Mouse (Mus musculus): ENCODE results near the gene Tifa. TPM values are rescaled to one million over a fixed set of nuclear protein-coding genes. Genes with fewer than 3 reads are reported as not detected.

The Tifa gene
- polyA plus RNA-seq, 1 experiment from 2014 or later = 27.4 TPM

Other genes with a start within 250 kb of the Tifa start
- 39.1 and 46.7 TPM in 2 replicates for gene Larp7, start 236.5 kb upstream of the Tifa start, polyA plus RNA-seq (2015; fragmentation: Nextera tagmentation; extraction: Ambion mirVana)
- 3.6 and 3.7 TPM in 2 replicates for gene Zgrf1, start 236.3 kb upstream of the Tifa start, polyA plus RNA-seq (2015; fragmentation: Nextera tagmentation; extraction: Ambion mirVana)
- not detected in 2 replicates for gene Neurog2, start 156.7 kb upstream of the Tifa start, polyA plus RNA-seq (2015; fragmentation: Nextera tagmentation; extraction: Ambion mirVana)
- gene Alpk1, start 9.3 kb upstream of the Tifa start, polyA plus RNA-seq (2015; fragmentation: Nextera tagmentation; extraction: Ambion mirVana) = 1.6 and 2.5 TPM in 2 replicates
- gene Ap1ar, start 47.7 kb downstream of the Tifa start, polyA plus RNA-seq (2015; fragmentation: Nextera tagmentation; extraction: Ambion mirVana) = 87.4 and 101 TPM in 2 replicates
- 3.0 and 8.9 TPM in 2 replicates for gene Fam241a, start 106.5 kb downstream of the Tifa start, polyA plus RNA-seq (2015; fragmentation: Nextera tagmentation; extraction: Ambion mirVana)

All from intestine, embryonic 16.5 days (tissue).